Mouse (Mus musculus) layer of hippocampus, adult 18-20 months (tissue): Measurements from ENCODE around the gene Fam71f2. TPM values are rescaled to one million over a fixed set of nuclear protein-coding genes. Genes with fewer than 3 reads are reported as not detected.

ENCODE experiments used
- DNase-seq, 2 experiments: peaks; one replicate each; pipeline ENCODE4 v3.0.0; 2022; ENCODE audit warnings: low spot score in 2 of 2
- total RNA-seq, 2 experiments: library from RNA; stranded (reverse); gene quantifications; 2 replicates each; pipeline ENCODE4 v1.2.3; 2021

The Fam71f2 gene
- total RNA-seq, 2 experiments from 2014 or later = 0.33 to 0.35 TPM

- DNase-seq = no peak
Measured at GRCm38 (mm10) chr6:29276746-29277145, 2.6 kb upstream of the Fam71f2 start.

GRCm38 (mm10) chr6:29278513-29279267 lies 703 bp upstream of the Fam71f2 start:
- DNase-seq = peak in 1 of 2 experiments; percentile 68

- no peak for DNase-seq
Measured at GRCm38 (mm10) chr6:29280671-29281070, 1.3 kb downstream of the Fam71f2 start.

GRCm38 (mm10) chr6:29286870-29287269 lies 7.5 kb downstream of the Fam71f2 start:
- DNase-seq = no peak

- DNase-seq = no peak
Measured at GRCm38 (mm10) chr6:29287481-29287880, 8.1 kb downstream of the Fam71f2 start.

GRCm38 (mm10) chr6:29287944-29288343 lies 8.6 kb downstream of the Fam71f2 start:
- DNase-seq = no peak

- no peak for DNase-seq
Measured at GRCm38 (mm10) chr6:29288651-29289050, 9.3 kb downstream of the Fam71f2 start.

- no peak for DNase-seq
Measured at GRCm38 (mm10) chr6:29299112-29299511, 19.7 kb downstream of the Fam71f2 start.

GRCm38 (mm10) chr6:29303251-29303650 lies 23.9 kb downstream of the Fam71f2 start:
- no peak for DNase-seq

GRCm38 (mm10) chr6:29303726-29304125 lies 24.3 kb downstream of the Fam71f2 start:
- no peak for DNase-seq

- DNase-seq = no peak
Measured at GRCm38 (mm10) chr6:29305462-29305861, 26.1 kb downstream of the Fam71f2 start.

GRCm38 (mm10) chr6:29308846-29309605 lies 29.6 kb downstream of the Fam71f2 start:
- no peak for DNase-seq

GRCm38 (mm10) chr6:29313690-29314202 lies 34.4 kb downstream of the Fam71f2 start:
- no peak for DNase-seq

GRCm38 (mm10) chr6:29317286-29317685 lies 37.9 kb downstream of the Fam71f2 start:
- DNase-seq = no peak

- peak in 1 of 2 experiments; percentile 2 for DNase-seq
Measured at GRCm38 (mm10) chr6:29317941-29318340, 38.5 kb downstream of the Fam71f2 start.

GRCm38 (mm10) chr6:29318879-29319278 lies 39.5 kb downstream of the Fam71f2 start, which contains the start of gene Fam71f1:
Gene Fam71f1, plus strand, starts transcription at chr6:29319140.
- no peak for DNase-seq

- DNase-seq = no peak
Measured at GRCm38 (mm10) chr6:29321586-29321985, 42.2 kb downstream of the Fam71f2 start.

GRCm38 (mm10) chr6:29322147-29322546 lies 42.8 kb downstream of the Fam71f2 start:
- DNase-seq = no peak

- no peak for DNase-seq
Measured at GRCm38 (mm10) chr6:29322735-29323134, 43.3 kb downstream of the Fam71f2 start.

- DNase-seq = no peak
Measured at GRCm38 (mm10) chr6:29326961-29327360, 47.6 kb downstream of the Fam71f2 start.

GRCm38 (mm10) chr6:29329514-29329913 lies 50.1 kb downstream of the Fam71f2 start:
- no peak for DNase-seq
